Mouse (Mus musculus) heart, postnatal 25 days (tissue): ENCODE measurements around the gene Nck2. TPM values are rescaled to one million over a fixed set of nuclear protein-coding genes. Genes with fewer than 3 reads are reported as not detected.
"Not testable (repeated sequence)": the region's sequence is repeated elsewhere in the genome, so short reads cannot be mapped to it uniquely, and the experiment has no call there.

Source experiments
- DNase-seq: peaks from one replicate; pipeline ENCODE4 v3.0.0; 2022; ENCODE audit warnings: low spot score
- intact Hi-C: fragments of 180-260 bp; cut with DNase I; formaldehyde crosslinking; loops from one replicate; pipeline ENCODE4 v1.15.1; 2025
- total RNA-seq, 2 experiments: library from RNA; stranded (reverse); gene quantifications; 2 replicates each; pipeline ENCODE4 v1.2.3; 2021

The Nck2 gene
- total RNA-seq, 2 experiments from 2014 or later: 14.3 to 15.4 TPM

GRCm38 (mm10) chr1:43522976-43523375, 78.6 kb downstream of the Nck2 start:
- no peak for DNase-seq
- intact Hi-C loops: no loop called here

- intact Hi-C loops: no loop called here
These were observed 80.0 kb downstream of the Nck2 start for GRCm38 (mm10) chr1:43524332-43524731.

GRCm38 (mm10) chr1:43528275-43528674, 83.9 kb downstream of the Nck2 start:
- intact Hi-C loops: no loop called here
- DNase-seq: no peak

More at GRCm38 (mm10) chr1:43524332-43524731, 80.0 kb downstream of the Nck2 start:
- no peak for DNase-seq

GRCm38 (mm10) chr1:43529086-43529485, 84.7 kb downstream of the Nck2 start:
- DNase-seq: no peak
- intact Hi-C loops: no loop called here

GRCm38 (mm10) chr1:43530295-43531020, 86.1 kb downstream of the Nck2 start:
- DNase-seq: no peak
- intact Hi-C loops: no loop called here

GRCm38 (mm10) chr1:43531307-43531706, 86.9 kb downstream of the Nck2 start:
- intact Hi-C loops: no loop called here
- DNase-seq: no peak

- DNase-seq: no peak
- intact Hi-C loops: no loop called here
These were observed 87.9 kb downstream of the Nck2 start for GRCm38 (mm10) chr1:43532279-43532678.

- intact Hi-C loops: not testable (repeated sequence)
These were observed 89.1 kb downstream of the Nck2 start for GRCm38 (mm10) chr1:43533497-43533896.

GRCm38 (mm10) chr1:43534060-43534760, 89.8 kb downstream of the Nck2 start:
- no peak for DNase-seq
- intact Hi-C loops: no loop called here

More at GRCm38 (mm10) chr1:43533497-43533896, 89.1 kb downstream of the Nck2 start:
- not testable (repeated sequence) for DNase-seq

GRCm38 (mm10) chr1:43535519-43536000, 91.2 kb downstream of the Nck2 start:
- intact Hi-C loops: loop anchor here (5.0 kb wide), 1 partner anchor 238 kb away; no protein-coding TSS in a partner anchor
- DNase-seq: no peak

GRCm38 (mm10) chr1:43536266-43536665, 91.9 kb downstream of the Nck2 start:
- no peak for DNase-seq
- intact Hi-C loops: loop anchor here (5.0 kb wide), 1 partner anchor 239 kb away; no protein-coding TSS in a partner anchor

GRCm38 (mm10) chr1:43537021-43537420, 92.6 kb downstream of the Nck2 start:
- no peak for DNase-seq
- intact Hi-C loops: loop anchor here (5.0 kb wide), 1 partner anchor 240 kb away; no protein-coding TSS in a partner anchor

- intact Hi-C loops: loop anchor here (5.0 kb wide), 1 partner anchor 240 kb away; no protein-coding TSS in a partner anchor
- no peak for DNase-seq
These were observed 93.1 kb downstream of the Nck2 start for GRCm38 (mm10) chr1:43537496-43537895.

- intact Hi-C loops: loop anchor here (5.0 kb wide), 1 partner anchor 241 kb away; no protein-coding TSS in a partner anchor
- no peak for DNase-seq
These were observed 94.3 kb downstream of the Nck2 start for GRCm38 (mm10) chr1:43538716-43539115.

- intact Hi-C loops: loop anchor here (5.0 kb wide), 1 partner anchor 243 kb away; no protein-coding TSS in a partner anchor
- no peak for DNase-seq
These were observed 95.5 kb downstream of the Nck2 start for GRCm38 (mm10) chr1:43539689-43540380.

GRCm38 (mm10) chr1:43542339-43542738, 98.0 kb downstream of the Nck2 start:
- intact Hi-C loops: no loop called here
- no peak for DNase-seq

GRCm38 (mm10) chr1:43547644-43548043, 103.3 kb downstream of the Nck2 start:
- no peak for DNase-seq
- intact Hi-C loops: no loop called here

- intact Hi-C loops: no loop called here
- no peak for DNase-seq
These were observed 104.4 kb downstream of the Nck2 start for GRCm38 (mm10) chr1:43548749-43549148.

- DNase-seq: no peak
- intact Hi-C loops: no loop called here
These were observed 106.1 kb downstream of the Nck2 start for GRCm38 (mm10) chr1:43550525-43550924.
